Mouse (Mus musculus): ENCODE measurements around the gene Inpp4a.

Gene Inpp4a

GRCm38 (mm10) chr1:37299540-37300491 lies at the start of gene Inpp4a:
Gene Inpp4a (plus strand): TSS chr1:37299865.
- DNase-seq (ENCODE audit: low read depth): peak; percentile 85

- DNase-seq (ENCODE audit: low read depth): peak; percentile 56
Observed at GRCm38 (mm10) chr1:37250643-37251310, 48.9 kb upstream of the Inpp4a start.

GRCm38 (mm10) chr1:37258443-37258842 lies 41.2 kb upstream of the Inpp4a start:
- no peak for DNase-seq (ENCODE audit: low read depth)

- DNase-seq (ENCODE audit: low read depth): peak; percentile 46
Observed at GRCm38 (mm10) chr1:37272464-37272863, 27.2 kb upstream of the Inpp4a start.

GRCm38 (mm10) chr1:37286556-37286955 lies 13.1 kb upstream of the Inpp4a start:
- no peak for DNase-seq (ENCODE audit: low read depth)

- DNase-seq (ENCODE audit: low read depth): no peak
Observed at GRCm38 (mm10) chr1:37287748-37288147, 11.9 kb upstream of the Inpp4a start.

- no peak for DNase-seq (ENCODE audit: low read depth)
Observed at GRCm38 (mm10) chr1:37288181-37288935, 11.3 kb upstream of the Inpp4a start.

- no peak for DNase-seq (ENCODE audit: low read depth)
Observed at GRCm38 (mm10) chr1:37288941-37289340, 10.7 kb upstream of the Inpp4a start.

GRCm38 (mm10) chr1:37296414-37296813 lies 3.3 kb upstream of the Inpp4a start:
- no peak for DNase-seq (ENCODE audit: low read depth)

- no peak for DNase-seq (ENCODE audit: low read depth)
Observed at GRCm38 (mm10) chr1:37298904-37299303, 761 bp upstream of the Inpp4a start.

GRCm38 (mm10) chr1:37300650-37301049 lies 985 bp downstream of the Inpp4a start:
- peak; percentile 23 for DNase-seq (ENCODE audit: low read depth)

- DNase-seq (ENCODE audit: low read depth): no peak
Observed at GRCm38 (mm10) chr1:37302801-37303200, 3.1 kb downstream of the Inpp4a start.

GRCm38 (mm10) chr1:37305691-37306287 lies 6.1 kb downstream of the Inpp4a start:
- DNase-seq (ENCODE audit: low read depth): no peak

GRCm38 (mm10) chr1:37307586-37307985 lies 7.9 kb downstream of the Inpp4a start:
- DNase-seq (ENCODE audit: low read depth): no peak

GRCm38 (mm10) chr1:37308021-37308742 lies 8.5 kb downstream of the Inpp4a start:
- DNase-seq (ENCODE audit: low read depth): no peak

- DNase-seq (ENCODE audit: low read depth): no peak
Observed at GRCm38 (mm10) chr1:37308743-37309100, 9.1 kb downstream of the Inpp4a start.

- DNase-seq (ENCODE audit: low read depth): no peak
Observed at GRCm38 (mm10) chr1:37309939-37310515, 10.4 kb downstream of the Inpp4a start.

- DNase-seq (ENCODE audit: low read depth): no peak
Observed at GRCm38 (mm10) chr1:37314338-37314737, 14.7 kb downstream of the Inpp4a start.

- DNase-seq (ENCODE audit: low read depth): peak; percentile 35
Observed at GRCm38 (mm10) chr1:37317644-37318285, 18.1 kb downstream of the Inpp4a start.

GRCm38 (mm10) chr1:37318558-37318957 lies 18.9 kb downstream of the Inpp4a start:
- DNase-seq (ENCODE audit: low read depth): no peak
